Mouse (Mus musculus) cerebellum, adult (tissue): ENCODE measurements around the gene Olfr266.

Experiments used
- ATAC-seq: cut with Nextera tagmentation; 2 replicates; pipeline ENCODE4 v1.9.2; 2017; ENCODE audit warnings: mild to moderate bottlenecking, moderate library complexity, mixed read lengths; ENCODE audit not compliant: insufficient number of reproducible peaks, low FRiP score, low TSS enrichment

Olfr266 gene

GRCm38 (mm10) chr3:106826187-106826586 lies at the start of gene Olfr266:
Gene Olfr266 (minus strand): TSS chr3:106826287.
- no peak for ATAC-seq

GRCm38 (mm10) chr3:106875626-106876025 lies 49.5 kb upstream of the Olfr266 start:
- ATAC-seq = no peak

- no peak for ATAC-seq
Measured at GRCm38 (mm10) chr3:106872893-106873292, 46.8 kb upstream of the Olfr266 start.

- no peak for ATAC-seq
Measured at GRCm38 (mm10) chr3:106832107-106832506, 6.0 kb upstream of the Olfr266 start.

GRCm38 (mm10) chr3:106817676-106818075 lies 8.4 kb downstream of the Olfr266 start:
- ATAC-seq = no peak

- ATAC-seq = no peak
Measured at GRCm38 (mm10) chr3:106808972-106809695, 17.0 kb downstream of the Olfr266 start.

GRCm38 (mm10) chr3:106798079-106798478 lies 28.0 kb downstream of the Olfr266 start:
- no peak for ATAC-seq

GRCm38 (mm10) chr3:106789930-106790329 lies 36.2 kb downstream of the Olfr266 start, which contains the start of gene Cd53:
Gene Cd53 (minus strand): TSS chr3:106790149.
- no peak for ATAC-seq

DNA sequence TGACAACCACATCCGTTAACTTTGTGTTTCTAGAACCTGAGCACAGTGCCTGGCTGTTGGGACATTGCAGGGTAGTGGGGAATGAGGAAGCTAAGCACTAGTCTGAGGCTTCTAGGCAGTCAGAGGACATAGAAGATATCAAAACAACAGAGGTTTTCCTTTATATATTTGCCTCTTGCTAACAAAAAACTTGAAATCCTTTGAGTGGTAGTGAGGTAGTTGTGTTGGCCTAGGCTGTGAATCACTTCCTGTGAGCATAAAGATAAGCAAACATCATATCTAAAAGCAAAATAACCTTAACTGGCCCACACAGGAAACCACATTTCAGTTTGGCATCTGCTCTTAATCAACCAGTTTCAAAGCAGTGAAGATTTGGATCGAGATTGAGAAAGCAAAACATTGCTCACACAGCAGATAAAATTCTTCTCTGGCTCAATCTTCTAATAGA lies 37.6 kb downstream of the Olfr266 start:
- ATAC-seq = no peak

GRCm38 (mm10) chr3:106787972-106788371 lies 38.1 kb downstream of the Olfr266 start:
- no peak for ATAC-seq

DNA sequence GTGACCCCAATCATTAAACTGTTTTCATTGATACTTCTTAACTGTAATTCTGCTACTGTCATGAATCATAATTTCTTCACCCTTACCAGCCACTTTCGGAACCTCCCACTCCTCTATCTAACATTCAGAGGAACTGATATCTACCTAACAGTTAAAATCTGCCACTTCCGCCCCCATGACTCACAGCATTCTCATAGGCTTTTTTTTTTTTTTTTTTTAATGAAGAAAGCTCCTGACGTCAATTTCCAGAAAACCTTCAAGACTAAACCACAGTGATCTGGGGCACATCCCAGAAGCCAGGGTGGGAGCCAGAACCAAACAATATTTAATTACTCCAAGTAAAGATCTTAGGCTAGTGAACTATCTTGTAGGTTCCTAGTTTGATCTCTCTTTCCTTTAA lies 41.0 kb downstream of the Olfr266 start:
- ATAC-seq = no peak

DNA sequence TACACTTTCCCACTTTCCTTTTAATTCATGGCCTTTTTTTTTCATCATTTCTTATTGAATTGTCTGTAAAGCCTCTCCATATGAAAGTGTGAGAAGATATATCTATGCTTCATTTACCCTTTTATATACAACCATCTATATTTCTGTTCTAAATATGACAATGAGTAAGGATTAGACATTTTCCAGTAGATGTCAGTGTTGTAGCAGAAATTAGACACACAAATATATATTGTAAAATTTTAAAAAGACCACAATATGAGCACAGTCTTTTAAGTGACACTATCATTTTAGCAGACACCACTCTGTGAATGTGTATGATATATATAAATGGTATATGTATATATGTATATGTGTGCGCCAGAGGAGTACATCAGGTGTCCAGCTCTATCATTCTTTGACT lies 54.3 kb downstream of the Olfr266 start:
- no peak for ATAC-seq
